Mouse (Mus musculus): ENCODE results near the gene Asb16.

Asb16 gene

DNA sequence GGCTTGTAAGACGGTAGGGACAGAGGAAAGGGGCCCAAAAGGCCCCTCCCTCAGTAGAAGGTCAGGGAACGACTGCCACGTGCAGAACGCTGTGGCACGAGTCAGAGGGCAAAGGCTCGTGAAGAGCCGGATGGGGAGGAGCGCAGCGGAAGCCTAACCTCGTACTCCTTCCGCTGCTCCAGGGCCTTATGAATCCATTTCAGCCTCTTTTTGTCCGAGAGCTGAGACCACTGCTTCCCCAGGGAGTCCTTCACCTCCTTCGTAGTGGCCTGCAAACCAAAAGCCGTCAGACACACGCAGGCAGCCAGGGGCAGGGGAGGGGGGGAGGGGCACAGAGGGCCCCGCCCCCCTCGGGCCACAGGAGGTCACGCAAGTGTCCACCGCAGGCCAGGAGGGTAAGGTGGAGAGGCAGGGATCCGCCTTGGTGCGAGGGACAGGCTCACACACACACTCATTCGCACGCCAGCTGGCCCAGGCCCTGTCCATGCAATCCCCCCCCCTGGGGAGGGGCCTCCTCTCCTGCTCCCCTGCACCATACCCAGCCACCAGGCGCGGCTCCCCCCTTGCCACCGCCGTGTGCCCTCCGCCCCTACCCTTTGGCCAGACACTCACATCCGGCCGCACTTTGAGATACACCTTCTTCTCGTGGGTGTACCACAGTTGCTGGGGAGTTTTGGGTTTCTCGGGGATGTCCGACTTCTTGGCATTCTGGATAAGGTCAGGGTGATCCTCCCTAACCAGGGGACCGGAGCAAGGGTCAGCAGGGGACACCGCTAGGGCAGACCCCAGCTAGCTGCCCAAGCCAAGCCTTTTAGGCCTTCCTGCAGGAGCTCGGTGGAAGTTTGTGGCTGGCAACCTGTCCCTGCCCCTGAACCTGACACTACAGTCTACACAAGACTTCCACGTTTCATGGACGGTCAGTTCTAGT is 42.5 kb downstream of the Asb16 start:
- no peak for DNase-seq (ENCODE audit: low spot score in 2 of 2)

DNA sequence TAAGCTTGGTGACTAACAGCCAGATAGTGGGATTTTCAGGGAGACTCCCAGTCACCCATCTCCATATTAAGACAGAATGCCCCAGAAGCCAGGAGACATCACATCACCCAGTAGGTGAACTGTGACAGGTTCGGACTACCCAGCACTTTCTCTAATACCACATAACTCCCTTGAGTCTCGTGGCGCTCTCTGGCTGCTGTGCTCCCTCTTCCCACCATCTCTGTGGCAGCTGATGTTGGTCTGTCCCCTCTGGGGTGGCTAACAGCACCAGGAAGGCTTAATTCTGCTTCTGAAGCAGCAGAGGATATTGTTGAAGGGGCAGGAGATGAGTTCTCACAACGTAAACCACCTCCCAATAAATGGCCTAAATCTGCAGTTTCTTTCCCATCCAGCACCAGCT is 43.4 kb downstream of the Asb16 start:
- DNase-seq (ENCODE audit: low spot score in 2 of 2) = no peak

DNA sequence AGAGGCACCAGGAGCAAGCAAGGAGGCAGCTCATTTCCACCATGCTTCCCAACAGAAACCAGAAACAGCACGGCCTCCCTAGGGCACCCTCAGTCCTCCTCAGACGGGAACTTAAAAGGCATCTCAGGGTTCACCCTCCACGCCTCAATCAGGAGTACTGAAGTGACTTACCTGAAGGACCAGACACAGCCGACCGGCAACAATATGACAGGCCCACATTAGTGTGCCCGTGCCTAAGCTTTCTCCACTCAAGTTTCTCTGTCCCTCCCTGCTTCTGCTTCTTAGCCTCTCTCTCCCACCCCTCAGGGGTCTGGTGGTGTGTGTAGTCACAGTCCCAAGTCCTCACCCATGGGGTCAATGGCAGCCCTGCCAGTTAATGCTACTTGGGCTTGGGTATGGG is 44.0 kb downstream of the Asb16 start:
- no peak for DNase-seq (ENCODE audit: low spot score in 2 of 2)

DNA sequence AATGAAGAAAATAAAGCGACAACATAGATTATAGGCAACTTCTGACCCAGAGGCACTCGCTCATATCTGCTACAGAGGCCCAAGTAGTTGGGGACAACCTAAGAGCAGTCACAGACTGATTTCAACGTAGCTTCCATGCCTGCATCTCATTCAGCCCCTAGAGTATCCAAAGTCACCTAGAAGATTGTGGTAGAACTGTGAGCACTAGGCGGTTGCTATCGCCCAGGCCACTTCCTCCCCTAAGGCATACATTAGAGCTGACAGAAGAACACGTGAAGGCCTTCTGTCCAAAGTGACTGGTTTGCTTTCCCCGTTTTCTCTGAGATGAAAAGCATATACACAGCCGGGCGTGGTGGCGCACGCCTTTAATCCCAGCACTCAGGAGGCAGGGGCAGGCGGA is 45.8 kb downstream of the Asb16 start:
- no peak for DNase-seq (ENCODE audit: low spot score in 2 of 2)

DNA sequence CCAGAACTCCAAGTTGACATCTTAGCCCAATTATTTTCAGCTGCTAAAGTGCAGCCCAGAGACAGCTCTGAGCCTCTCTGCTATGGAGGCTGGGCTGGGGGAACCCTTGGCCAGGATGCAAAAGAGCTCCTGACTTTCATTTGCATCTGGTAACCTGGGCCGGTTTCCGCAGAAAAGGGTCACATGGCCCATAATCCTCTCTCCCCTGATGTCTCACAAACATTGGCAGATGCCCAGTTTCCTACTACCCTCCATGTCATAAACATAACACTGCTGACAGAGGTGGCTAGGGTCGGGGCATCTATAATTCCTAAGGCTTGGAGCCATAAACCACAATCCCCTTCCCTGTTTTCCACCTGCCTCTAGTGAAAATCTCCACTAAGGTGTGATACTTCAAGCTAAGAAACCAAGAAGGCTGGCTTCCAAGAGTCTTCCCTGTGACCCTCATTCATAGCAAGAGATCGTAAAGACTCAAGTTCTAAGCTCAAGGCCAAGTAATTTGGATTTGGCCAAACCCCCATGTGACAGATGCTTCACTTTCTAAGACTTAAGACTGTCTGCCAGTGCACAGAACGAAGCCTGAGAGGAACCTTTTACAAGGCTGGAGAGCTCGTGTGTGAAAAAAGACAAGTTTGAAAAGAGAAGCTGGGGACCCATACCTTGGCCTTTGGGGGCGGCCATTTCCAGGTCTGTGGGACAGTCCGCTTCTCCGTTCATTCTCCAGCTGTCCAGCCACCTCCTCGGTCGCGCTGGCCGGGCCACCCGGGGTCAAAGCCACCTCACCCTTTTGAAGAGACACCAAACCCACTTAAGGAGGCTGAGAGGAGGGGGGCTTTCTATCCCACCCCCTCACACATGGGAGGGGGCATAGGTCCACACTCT is 47.4 kb downstream of the Asb16 start:
- peak in 1 of 2 experiments; percentile 43 for DNase-seq (ENCODE audit: low spot score in 2 of 2)

DNA sequence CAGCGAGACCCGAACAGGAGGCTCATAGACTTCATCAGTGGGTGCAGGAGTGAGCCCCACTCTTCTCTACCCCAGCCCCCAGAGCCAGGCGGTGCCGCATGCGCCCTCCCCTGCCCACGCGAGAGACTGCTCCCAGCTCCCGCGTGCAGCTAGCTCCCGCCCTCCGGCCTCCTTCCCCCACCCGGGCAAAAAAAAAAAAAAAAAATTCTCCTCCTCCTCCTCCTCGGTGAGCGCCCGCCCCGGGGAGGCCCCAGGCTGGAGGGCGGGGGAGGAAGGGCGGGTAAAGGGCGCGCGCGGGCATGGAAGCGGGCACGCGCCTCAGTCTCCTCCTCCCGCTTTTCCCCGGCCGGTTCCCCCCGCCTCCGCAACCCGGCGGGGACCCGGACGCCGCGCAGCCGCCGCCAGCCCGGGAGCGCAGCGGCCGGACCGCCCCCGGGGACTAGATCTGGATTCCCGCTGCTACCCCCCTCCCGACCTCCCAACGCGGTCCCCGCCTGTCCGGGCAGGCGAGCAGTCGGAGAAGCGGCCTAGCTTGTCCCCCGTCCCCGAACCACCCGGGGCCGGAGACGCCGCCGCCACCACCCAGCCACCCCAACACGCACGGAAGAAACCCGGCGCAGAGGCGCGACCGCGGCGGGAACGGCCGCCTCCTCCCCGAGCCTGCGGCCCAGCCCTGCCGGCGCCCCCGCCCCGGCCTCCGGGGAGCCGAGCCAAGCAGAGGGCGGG is 48.2 kb downstream of the Asb16 start:
- DNase-seq (ENCODE audit: low spot score in 2 of 2) = peak; percentile 90 to 94

DNA sequence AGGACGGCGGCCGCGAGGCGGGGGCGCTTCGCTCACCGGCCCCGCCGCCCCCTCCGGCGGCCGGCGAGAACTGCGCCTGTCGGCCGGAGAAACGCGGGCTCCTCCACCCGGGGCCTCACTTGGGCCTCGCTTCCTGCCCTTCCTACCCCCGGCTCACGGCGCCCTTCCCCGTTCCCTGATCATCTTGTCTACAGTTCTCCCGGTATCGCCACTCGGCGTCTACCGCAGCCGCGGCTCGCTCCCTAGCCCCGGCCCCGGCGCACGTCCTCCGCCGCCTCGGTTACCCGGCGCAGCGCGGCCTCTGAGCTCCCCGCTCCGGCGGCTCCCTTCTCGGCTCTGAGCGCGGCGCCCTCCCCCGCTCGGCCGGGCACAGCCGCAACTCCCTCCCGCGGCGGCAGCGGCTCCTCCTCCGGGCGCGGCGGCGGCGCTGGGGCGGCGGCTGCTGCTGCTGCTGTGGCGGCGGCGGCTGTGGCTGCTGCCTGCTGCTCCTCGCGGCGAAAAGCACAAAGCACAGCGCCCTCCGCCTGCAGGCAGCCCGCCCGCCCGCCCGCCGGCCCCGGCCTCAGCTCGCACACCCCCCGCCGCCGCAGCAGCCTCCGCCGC is 48.9 kb downstream of the Asb16 start:
- peak; percentile 81 to 82 for DNase-seq (ENCODE audit: low spot score in 2 of 2)

DNA sequence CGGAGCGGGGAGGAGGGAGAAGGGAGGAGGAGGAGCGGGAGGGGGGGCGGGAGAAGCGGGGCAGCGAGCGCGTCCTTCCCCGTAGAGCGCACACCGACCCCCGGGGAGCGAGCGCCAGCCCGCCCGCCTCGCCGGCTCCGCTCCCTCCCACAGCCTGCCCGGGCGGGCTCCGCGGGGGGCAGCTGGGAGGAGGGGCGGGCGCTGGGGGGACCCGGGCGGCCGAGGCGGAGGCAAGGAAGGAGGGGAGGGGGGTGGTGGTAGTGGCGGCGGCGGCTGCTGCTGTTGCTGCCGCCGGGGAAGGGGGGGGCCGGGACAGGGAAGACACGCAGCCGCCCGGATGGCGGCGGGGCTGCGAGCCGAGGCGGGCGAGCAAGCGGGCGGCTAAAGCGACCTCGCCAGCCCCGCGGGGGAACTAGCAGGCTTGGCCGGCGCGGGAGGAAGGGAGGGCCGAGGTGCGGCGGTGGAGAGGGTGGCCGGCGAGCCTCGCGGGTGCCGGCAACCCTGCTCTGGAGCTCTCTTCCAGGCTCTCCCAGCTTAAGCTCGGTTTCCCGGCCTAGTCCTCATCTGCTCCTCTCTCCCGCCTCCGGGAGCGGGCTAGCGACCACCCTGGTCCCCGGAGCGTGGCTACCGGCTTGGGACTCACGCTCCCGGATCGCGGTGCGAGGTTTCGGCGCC is 49.5 kb downstream of the Asb16 start:
- DNase-seq (ENCODE audit: low spot score in 2 of 2) = peak; percentile 78 to 88

DNA sequence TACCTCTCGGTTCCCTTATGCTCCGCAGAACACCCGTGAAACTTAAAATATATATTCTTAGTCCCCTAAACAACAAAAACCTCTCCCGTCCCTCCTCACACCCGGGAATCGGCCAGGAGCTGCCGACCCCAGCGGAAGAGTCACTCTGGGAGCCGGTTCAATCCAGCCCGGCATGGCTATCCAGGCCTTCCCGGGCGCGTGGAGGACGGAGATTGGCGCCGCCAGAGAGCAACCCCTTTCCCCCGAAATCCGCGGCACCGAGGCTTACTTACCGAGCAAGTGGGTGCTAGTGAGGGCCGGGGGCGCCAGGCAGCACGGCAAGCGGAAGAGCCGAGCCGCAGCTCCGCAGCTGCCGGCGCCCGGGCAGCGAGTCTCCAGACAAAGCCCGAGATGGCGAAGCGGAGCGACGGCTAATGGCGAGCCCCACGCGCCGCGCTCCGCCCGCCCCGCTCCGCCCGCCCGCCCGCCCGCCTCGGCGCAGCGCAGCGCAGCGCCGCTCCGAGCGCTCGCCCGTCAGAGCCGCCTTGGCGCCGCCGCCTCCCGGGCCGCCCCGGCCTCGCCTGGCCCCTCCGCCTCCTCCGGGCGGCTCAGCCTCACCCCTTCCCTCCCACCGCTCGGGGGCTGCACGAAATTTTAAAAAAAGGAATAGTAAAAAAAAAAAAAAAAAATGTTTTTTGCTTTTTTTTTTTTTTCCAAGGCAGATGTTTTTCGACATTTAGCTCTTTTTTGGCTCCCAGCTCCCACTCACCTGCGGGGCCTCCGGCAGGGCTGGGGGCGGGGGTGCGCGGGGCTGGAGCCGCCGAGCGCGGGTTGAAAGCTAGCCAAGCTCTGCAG is 50.2 kb downstream of the Asb16 start:
- DNase-seq (ENCODE audit: low spot score in 2 of 2) = peak in 1 of 2 experiments; percentile 76

DNA sequence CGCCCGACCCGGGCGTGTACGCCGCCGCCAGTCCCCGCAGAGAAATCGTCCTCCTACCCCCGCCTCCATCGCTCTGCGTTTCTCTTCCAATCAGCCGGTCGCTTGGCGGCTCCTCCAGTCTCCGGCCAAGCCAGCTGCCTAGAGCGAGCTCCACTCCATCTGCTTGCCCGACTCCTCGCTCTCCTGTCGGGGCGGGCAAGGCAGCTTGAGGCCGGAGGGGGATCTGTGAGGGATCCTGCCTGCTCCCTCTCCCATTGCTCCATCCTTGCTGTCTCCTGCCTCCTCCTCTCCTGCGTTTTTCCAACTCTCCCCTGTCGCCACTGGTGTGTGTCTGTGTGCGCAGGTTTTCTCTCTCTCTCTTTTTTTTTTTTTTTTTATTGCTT is 50.9 kb downstream of the Asb16 start, which contains the start of gene Ubtf:
Gene Ubtf, minus strand, starts transcription at position 333 of the 383 bp plus-strand sequence.
- DNase-seq (ENCODE audit: low spot score in 2 of 2) = peak; percentile 85 to 86

DNA sequence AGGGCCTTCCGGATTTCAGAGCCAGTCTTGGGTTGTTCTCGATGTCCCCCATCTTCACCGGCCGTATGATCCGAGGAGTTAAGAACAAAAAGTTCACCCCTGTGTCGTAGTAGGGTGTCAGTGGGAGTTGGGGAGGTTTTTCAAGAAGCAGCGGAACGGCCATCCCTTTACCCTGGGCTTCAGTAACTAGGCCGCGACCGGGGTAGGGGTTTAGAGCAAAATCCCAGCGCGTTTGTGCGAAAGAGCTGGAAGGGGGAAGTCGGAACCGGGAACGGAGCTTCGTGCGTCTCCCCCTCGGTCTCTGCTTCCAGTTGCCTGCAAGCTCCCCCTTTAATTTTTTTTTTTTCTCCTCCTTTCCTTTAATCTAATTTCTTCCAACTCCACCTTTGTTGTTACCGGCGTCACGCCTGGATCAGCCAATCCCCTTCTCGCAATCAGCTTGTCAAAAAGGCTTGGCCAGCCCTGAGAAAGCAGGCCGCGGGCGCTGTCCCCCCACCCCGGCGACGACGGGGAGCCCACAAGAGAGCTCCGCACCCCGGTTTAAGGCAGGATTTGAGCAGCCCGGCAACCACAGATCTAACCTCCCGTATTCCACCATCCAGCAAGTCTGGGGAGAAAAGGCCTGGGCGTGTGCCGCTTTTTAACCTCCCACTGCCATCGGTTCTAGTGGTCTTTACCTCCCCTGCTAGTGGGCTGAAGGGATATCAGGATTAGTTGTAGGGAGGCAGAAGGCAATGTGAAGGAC is 51.6 kb downstream of the Asb16 start:
- DNase-seq (ENCODE audit: low spot score in 2 of 2) = peak; percentile 74 to 82

DNA sequence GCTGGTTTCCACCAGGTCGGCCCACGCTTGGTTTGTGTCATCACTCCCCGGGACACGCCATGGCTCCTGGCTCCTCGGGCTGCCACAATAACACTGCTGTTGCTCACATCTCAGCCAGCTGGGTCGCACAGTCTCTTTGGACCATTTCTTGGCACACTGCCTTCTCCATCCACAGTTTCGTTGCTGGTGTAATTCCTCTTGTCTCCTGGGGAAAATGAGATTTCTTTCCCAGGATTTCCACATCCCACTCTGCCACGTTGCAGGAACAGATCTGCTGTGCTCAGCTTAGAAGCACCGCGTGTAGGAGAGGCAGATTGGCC is 52.1 kb downstream of the Asb16 start:
- peak in 1 of 2 experiments; percentile 51 for DNase-seq (ENCODE audit: low spot score in 2 of 2)

DNA sequence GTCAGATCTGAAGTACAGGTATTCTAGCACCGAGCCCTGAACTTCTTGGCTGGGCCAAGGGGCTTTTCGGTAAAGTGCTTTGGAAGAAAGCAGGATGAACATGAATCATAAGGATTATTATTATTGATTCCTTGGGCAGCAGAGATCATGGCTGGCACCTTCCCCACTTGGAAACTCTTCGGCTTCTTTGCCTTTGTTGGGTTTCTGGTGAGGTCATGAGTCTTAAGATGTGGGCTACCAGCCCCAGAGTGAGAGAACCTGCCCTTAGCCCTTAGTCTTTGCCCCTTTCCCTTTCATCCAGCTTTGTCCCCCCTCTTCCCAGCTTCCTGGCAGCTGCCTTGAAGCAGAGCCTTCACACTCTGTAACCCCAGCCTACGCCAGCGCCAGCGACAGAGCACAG is 53.4 kb downstream of the Asb16 start:
- no peak for DNase-seq (ENCODE audit: low spot score in 2 of 2)

DNA sequence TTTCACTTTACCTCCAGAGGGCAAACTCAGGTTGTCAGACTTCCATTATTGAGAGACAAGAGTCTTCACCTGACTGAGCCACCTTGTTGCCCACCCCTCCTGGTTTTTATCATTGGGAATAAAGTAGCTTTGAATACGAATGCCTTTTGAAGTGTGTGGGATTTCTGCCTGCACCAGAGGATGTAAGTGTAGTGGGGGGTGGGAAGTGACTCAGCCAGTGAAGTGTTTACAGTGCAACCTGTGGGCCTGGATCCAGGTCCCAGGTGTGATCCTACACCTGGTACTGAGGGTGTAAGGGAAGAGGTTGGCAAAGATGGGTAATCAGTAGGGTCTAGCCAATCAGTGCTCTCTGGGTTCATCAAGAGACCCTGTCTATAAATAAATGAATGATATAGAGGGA is 55.0 kb downstream of the Asb16 start:
- DNase-seq (ENCODE audit: low spot score in 2 of 2) = no peak

DNA sequence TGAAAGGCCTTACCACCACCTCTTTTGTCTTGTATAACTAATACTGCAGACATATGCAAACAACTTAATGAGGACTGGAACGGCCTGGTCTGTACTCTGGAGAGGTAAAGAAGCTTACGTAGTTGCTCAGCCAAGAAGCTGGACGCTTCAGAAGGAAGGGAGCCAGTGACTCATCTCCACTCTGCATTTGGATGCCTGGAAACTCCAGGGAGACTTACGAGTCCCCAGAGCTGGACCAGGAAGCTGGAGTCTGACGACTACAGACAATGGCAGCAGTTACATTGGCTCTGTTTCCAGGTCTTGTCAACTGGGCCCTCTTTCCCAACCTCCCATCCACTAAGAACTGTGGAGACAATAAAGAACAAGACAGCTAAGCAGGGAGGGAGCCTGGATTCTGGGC is 58.7 kb downstream of the Asb16 start:
- DNase-seq (ENCODE audit: low spot score in 2 of 2) = no peak

DNA sequence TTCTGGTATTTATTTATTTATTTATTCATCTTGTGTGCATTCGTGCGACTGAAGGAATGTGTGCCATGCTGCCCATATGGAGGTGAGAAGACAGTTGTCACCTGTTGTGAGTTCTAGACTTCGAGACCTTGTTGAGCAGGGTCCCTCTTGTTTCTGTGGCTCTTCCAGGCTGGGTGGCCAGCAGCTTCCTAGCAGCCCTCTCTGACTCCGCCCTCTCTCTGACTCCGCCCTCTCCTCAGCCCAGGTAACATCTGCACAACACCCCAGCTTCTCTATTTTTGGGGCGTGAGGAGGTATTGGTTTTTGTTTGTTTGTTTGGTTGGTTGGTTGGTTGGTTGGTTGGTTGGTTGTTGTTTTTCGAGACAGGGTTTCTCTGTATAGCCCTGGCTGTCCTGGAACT is 59.3 kb downstream of the Asb16 start:
- no peak for DNase-seq (ENCODE audit: low spot score in 2 of 2)

Data from spleen, postnatal 10 days (tissue).